Mouse (Mus musculus) thymus, adult 18-20 months (tissue): ENCODE data around the gene Ace.

Source experiments
- DNase-seq, 2 experiments: peaks; one replicate each; pipeline ENCODE4 v3.0.0; 2022; ENCODE audit warnings: mixed read lengths in 2 of 2

Gene Ace

DNA sequence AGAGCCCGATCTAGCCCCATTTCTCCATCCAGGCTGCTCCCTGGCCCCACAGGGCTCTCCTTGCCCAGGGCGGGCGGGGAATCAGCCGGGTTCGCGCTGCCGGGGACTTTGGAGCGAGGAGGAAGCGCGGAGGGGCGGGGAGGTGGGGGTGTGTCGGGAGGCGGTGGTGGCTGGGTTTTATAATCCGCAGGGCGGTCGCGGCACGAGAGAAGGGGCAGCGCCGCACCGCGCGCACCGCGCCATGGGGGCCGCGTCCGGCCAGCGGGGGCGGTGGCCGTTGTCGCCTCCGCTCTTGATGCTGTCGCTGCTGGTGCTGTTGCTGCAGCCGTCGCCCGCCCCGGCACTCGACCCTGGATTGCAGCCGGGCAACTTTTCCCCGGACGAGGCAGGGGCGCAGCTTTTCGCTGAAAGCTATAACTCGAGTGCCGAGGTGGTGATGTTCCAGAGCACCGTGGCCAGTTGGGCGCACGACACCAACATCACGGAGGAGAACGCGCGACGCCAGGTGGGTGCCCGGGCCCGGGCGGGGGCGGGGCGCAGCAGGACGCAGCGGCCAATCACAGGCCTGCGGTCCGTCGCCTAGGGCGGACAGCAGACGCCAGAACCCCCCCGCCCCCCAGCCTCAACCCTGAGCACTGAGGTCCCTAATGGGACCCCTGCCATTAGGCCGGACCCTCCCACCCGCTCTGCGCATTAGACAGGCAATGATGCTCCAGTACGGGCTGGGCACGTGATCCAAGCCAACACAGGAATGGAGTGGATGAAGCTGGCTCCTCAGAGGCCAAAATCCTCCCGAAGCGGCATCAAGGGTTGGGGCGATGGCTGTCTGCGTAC, at the start of gene Ace:
Ace (plus strand) TSS at position 205 of the 834 bp plus-strand sequence.
- DNase-seq = no peak

DNA sequence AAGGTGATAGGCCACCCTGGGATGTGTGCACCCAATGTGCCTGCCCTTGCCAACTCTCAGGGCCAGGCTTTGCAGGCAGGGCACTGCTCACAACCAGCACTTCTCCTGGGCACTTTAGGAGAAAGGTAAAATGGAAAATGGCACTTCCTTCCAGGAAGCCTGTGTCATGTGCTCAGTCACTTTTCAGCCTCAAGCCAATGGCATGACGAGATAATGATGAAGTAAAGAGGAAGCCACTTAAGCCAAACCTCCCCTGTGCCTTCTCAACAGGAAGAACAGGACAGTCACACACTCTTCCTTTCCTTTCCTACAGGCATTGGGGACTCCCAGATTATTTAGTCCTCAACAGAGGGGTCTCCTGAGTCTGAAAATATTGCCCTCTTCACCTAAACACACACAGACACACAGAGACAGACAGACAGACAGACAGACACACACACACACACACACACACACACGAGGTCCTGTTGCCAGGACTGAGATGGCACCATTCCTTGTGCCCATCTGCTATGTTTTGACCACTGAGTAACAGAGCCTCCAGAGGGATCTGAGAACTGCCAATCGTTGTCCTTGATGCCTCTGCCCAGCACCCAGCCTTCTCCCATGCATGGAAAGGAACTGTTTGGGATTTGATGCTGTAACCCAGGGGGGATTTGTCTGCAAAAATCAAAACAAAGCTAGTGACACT, 47.5 kb upstream of the Ace start:
- DNase-seq = no peak

DNA sequence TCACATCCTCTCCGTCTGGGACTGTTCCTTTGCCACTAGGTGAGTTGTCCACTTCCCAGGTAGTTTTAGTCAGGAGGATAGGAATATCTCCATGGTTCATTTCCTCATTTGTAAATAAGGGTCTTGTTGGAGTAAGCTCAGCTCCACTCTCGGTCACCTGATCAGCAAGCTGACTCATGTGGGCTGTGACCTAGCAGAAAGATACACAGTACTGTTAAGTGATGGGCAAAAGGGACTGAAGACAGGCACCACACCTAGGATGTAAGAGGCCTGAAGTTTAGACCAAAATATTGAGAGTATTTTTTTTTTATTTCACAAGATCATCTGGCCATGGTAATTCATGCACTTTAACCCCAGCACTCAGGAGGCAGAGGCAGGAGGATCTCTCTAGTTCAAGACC, 46.9 kb upstream of the Ace start:
- no peak for DNase-seq

DNA sequence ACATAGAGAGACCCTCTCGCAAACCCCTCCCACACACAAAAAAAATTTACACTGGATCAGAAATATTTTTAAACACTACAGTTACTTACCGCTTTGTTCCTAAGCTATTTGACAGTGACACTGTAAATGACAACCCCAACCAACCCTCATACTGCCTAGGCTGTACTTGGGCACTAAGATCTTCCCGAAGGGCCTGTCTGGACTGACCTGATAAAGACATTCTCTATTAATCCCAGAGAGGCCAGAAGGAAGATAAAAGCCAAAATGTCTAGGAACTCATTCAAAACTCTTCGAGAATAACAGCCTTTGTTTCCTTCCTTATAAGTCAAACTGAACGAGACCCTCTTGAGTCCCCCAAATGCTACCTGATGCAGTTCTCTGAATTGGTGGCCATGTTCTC, 46.5 kb upstream of the Ace start:
- DNase-seq = no peak

DNA sequence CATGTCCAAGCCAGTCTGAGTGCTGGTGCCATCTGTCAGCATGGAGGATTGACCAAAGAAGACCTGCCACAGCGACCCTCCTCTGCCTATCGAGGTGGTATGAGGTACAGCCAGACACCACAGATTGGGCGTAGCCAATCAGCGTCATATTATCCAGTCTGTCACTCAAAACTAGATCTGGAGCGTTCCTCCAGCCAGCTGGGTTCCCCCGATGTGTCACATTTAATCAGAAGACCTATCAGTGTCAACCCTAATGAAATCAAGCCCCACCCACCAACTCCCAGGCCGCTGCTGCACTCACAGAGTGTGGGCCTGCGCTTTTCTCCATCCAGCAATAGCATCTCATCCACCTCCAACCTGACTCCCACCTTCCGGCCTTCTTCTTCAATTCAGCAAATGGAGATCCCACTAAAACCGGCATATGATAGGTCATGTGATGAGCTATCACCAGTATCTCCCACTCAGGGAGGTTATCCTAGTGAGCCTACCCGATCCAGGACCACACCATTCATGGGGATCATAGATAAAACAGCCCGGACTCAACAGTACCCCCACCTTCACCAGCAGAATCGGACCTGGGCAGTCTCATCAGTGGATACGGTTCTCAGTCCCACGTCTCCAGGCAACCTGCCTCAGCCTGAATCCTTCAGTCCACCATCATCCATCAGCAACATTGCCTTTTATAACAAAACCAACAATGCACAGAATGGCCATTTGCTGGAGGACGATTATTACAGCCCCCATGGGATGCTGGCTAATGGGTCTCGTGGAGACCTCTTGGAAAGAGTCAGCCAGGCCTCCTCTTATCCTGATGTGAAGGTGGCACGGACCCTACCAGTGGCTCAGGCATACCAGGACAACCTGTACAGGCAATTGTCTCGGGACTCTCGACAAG, 44.7 kb upstream of the Ace start:
- DNase-seq = no peak

DNA sequence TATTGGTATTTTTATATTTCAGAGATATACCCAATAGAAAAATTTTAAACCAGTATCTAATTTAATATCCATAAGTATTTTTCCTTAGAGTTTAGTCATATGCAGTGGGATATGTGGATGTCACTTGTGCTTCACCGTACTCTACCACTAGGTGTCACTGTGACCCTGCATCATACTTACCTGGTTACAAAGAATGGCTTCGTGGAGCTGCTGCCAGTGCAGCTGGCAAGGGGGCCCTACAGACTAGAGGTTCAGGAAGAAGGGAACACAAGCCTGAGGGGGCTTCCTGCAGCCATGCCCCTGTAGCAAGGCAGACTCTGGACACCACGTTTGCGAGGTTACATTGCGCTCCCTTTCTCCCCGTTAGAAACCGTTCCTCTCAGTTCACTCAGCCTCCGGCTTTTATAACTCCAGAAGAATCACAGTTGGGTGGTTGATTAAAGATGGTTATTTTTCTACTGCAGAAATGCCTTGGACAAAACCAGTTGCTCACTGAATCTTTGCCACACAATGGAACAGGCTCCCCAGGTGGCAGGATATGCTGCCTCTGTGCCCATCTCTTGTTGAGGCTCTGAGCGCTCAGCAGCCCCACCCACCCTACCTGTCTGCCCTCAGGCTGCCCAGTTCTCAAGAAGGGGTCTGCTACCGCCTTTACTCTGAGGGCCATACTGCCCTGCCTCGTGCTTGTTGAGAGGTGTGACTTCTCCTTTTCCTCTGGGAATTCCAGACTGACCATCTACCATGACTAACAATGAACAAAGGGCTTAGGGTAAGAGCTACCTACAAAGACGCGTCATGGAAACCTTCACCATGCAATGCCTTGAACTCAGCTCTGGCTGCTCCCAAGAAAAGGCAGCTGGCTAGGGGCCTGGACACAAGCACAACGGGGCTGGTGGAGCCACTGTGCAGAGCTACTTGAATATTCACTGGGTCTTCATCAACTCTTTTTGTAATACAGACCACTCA, 40.4 kb upstream of the Ace start:
- DNase-seq = peak; percentile 16 to 19

DNA sequence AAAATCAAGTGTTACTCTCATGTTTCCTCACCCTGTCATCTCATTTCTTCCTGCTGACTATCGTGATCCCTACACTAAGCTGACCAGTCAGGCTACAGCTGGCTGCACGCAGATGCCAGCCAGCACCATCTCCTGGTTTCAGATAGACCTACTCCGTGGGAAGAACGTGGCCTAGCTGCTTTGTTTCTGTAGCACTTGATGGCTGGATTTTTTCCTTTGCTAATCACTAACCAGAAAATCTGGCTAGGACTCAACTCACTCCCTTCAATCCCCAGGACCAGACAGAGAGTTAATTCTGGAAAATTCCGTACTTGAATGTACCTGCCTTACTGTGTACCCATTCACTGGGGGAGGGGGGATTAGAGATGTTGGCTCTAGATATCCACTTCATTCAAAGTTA, 39.6 kb upstream of the Ace start:
- DNase-seq = no peak

DNA sequence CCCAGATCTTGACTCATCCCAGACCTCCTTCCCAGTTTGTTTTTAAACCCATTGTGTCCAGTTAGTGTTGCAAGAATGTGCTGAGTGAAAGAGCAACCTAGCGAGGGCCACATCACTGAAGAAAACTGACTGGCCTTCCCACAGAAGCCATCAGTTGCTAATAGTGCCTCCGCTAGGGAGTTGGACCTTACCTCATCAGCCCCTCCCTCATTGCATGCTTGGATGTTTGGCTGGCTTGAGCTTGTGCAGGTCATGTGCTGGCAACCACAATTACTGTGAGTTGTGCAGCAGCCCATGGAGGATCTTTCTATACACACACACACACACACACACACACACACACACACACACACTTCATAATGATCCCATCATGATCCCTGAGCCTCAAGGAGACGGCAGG, 36.4 kb upstream of the Ace start:
- DNase-seq = no peak

DNA sequence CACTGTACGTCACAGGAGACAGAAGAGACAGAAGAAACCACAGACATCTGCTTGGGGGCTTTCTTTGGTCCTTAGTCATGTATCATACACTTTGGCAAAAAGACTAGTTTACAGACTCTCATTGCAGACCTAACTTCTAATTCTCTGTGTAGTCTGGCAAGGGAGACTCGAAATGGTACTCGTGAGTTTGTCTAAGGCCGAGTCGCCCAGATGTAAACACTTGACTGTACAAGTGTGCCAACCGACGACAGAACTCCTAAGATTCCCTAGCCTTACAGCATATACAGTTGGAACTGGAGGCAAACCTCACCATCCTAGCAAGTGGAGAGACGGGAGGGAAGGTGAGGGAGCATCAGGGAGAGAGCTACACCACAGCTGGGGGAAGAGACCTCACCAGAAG, 34.0 kb upstream of the Ace start:
- no peak for DNase-seq

DNA sequence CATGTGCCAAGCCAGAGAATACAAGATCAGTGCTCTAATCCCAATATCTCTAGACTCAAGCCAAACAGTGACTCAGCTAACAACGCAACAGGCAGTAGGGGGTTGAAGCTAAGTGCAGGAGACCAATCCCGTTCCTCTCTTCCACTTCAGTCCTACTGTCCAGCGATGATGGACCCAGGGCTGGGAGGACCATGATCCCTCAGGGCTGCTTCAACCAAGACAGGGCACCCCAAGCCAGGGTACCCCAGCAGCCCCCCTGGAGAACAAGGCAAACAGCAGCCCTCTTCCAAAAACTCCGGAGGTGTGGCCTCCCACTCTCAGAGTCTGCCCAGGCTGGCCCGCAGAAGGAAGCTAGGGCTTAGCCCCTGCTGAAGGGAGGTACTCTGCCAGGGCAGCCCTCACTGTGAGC, 33.4 kb upstream of the Ace start:
- DNase-seq = no peak

DNA sequence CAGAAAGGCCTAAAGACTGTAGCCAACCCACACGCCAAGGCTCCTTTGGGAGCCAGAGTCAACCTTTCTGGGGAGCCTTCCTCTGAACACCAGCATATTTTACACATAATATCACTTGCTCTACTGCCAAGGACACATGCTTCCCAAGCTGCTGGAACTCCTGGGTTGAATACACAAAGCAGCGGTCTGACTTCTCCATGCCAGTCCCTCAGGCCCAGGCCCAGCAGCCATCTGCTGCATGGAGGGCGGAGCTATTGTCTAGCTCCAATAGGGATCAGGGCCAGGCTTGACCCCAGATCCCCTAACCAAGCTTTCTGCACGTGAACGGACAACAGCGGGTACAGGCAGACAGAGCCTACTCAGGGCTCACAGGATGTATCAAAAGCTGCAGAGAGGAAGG, 32.9 kb upstream of the Ace start:
- DNase-seq = no peak

DNA sequence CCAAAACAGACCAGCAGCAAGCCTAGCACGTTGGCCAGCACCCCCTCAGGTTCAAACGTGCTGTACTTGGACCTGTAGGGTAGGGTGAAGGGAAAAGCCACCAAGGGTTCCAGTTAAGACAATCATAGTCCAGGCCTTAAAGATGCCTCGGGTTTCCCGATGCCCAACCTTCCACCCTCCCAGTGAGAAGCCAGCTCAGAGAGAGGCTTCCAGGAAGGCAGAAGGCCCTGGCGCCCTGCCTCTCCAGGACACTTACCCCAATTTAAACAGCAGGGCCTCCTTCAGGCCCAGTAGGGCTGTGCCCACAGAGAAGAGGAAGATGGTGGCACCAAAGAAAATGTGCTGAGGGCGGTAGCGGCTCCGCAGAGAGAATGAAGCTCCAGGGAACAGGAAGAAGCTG, 32.2 kb upstream of the Ace start:
- DNase-seq = no peak

DNA sequence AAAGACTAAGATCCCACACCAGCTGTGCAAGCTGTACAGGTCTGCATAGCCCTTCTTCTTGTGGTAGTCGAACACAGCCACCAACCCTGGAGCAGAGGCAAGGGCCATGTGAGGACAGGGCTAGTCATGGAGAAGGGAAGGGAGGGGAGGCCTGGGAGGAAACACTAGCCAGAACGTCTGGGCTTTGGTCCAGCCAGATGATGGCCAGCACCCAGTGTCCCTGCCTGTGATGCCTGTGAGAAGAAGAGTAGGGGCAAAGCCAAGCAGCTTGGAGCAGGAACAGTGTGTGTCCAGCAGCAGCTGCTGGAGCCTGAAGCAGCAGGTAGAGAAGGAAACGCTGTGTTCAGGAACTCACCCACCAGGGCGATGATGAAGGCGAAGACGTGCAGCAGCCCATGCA, 31.5 kb upstream of the Ace start:
- no peak for DNase-seq

DNA sequence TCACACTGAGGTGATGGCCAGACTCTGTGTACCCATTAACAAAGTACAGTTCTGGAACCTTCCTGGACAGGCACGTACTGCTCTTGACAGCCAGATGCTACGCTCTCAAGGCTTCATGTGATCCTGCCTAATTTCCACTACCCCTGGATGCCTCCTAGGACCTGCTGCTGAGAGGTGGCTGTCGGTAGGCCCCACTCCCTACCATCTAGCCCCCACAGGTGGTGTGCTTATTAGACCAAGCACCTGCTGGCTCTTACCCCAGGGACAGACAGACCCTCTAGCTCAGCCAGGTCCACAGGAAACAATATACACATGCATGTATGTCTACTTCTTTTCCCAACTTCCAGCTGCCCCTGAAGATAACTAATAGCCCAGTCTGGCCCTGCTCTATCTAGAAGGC, 30.8 kb upstream of the Ace start:
- DNase-seq = no peak

DNA sequence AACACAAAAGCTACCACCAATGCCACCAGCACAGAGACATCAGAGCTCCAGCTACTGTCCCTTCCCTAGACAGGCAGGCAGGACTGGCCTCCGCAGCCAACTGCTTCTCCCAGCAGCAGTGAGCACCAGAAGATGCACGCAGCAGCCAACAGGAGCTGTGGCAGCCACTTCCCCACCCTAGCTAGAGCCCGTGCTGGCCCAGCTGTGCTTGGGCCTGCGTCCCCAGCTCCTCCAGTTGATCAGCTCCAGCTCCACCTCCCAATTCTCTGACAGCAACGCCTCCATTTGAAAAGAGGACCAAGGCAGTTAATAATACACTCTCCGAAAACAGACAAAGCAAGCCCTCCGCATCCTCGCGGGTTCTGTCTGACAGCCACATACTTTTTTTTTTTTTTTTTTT, 29.0 kb upstream of the Ace start:
- no peak for DNase-seq

DNA sequence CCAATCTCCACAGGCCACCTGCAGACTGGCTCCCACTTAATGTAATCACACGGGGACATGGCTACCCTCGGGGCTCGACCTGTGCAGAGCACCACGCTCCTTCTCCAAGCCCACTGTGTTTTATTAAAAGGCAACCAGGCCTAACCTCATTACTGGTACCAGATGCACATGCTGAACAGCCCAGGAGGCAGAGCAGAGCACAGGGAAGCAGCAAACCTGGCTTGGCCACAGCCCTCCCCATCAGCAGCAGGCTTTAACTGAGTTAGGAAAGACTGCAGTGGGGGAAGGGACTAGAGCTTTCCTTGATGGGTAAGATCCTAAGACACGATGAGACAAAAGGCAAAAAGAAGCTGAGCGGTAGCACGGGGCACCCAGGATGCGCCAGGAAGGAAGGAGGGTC, 25.8 kb upstream of the Ace start:
- DNase-seq = no peak

DNA sequence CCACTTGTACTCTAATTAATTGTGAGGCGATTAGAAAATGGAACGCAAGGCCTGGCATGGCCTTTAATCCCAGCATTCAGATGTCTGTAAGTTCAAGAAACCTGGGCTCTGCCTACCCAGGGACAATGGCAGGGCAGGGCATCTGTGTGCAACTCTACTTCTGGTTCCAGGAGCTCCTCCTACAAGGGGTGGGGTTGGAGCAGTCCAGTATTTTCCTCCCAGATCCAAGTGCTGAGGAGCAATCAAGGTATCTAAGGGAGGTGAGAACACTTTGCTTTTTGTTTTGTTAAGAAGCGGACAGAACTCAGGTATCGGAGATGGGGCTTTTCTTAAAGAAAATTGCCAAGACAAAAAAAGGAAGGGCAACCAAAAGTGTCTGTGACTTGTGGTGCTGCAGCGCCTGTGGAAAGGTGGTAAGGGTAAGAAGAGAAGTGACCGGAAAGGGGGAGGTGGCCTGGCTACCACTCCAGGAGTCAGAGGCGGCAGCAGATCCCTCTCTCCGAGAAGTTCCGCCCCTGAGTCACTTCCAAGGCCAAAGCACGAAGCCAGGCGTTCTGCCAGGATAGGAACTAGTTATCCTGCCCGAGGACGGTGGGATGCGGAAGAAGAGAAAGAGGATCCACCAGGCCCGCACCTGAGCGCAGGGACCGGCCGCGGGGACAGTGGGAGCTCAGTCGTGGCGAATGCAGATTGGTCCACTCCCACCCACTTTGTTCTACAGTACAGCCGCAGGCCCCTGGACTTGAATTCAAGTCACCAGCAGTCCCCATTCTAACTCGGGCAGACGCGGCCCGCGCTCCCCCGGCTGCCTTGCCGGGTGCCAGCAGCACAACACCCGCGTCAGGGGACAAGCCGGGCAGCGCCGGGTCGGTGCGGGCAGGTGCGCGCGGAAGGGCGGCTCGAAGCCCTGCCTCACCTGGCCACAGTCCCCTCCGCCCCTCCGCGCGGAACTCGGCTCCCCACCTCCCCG, 24.3 kb upstream of the Ace start:
- DNase-seq = no peak

DNA sequence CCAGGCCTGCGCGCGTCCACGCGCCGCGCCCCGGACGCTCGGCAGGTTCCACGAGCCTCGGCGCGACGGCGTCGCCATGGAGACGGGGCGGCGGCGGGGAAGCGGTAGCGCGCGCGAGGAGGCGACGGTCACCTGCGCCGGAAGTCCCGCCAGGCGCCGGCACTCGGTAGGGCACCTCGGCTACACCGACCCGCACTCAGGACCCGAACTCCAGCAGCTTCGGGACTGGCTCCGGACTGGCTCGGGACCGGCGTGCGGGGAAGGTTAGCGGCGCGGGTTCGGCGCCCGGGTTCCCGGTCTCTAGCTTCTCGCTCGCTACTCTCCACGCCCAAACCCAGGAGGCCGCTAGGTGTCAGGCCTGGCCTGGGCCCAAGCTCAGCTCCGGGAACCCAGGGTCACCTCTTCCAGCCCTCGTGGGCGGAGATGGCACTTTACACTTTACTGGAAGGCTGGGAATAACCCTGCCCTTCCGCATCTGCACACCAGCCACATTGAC, 23.6 kb upstream of the Ace start:
- peak; percentile 19 to 40 for DNase-seq

DNA sequence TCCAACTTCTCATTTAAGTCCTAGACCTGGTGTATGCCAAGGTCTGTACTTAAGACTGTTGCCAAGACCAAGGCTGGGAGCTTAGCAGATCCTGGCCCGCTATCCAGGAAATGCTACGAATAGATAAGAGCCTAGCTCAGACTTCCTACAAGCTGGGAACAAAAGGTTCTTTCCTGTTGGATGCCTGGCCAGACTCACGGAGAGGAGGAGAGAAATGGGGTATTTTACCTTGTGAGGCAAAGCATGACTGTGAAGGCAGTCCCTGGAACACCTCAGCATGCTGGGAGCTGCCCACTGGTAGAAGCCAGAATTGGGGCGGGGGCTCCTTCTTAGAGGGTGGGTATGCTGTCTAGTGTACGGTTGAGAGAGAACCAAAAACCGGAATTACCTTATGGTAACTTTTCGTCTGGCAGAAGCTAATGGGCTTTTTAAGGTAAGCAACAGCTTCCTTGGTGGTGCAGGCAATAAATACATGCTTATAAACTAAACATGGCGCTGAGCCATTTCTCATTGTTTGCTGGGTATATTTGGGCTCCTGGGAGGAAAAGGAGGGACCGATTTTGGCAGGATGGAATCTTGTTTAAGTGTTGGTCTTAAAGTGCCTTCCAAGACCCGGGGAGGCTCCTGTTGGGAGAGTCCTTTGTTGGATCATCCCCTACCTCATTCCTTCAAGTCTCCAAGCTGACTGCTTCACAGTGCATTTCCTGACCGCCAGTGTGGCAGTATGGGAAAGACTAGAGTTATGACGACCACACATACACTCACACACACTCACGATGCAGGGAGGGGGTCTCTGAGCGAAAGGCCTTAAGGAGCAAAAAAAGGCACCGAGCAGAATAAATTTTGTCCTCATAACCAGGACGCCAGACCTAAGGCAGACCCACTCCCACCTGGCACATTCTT, 22.7 kb upstream of the Ace start:
- DNase-seq = no peak

DNA sequence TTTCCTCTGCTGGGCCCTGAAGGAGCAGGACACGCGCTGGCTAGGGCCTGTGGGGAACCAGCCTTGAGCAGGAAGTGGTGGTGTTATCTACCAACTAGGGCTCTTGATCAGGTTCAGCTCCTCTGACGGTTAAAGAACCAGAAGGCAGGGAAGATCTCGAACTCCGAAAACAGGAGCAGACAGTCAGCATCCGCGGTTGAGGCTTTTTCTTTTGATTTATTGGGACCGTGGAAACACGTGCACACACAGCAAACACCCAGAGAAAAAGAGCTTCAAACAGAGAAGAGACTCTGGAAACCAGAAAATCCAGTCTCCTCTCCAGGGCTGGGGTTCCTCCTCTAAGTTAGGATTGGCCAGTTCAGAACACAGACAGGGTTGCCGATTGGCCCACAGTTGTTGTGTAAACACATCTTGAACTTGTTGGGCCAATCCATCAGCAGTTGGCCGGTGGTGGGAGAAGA, 21.0 kb upstream of the Ace start:
- DNase-seq = no peak
